Mouse (Mus musculus) kidney, postnatal 10 days (tissue): ENCODE data around the gene Fst.
A peak's percentile ranks its signal among the peaks of the same experiment; 100 is the strongest.

Source experiments
- DNase-seq: peaks from one replicate; pipeline ENCODE4 v3.0.0; 2021; ENCODE audit warnings: mixed read lengths

Fst gene

DNA sequence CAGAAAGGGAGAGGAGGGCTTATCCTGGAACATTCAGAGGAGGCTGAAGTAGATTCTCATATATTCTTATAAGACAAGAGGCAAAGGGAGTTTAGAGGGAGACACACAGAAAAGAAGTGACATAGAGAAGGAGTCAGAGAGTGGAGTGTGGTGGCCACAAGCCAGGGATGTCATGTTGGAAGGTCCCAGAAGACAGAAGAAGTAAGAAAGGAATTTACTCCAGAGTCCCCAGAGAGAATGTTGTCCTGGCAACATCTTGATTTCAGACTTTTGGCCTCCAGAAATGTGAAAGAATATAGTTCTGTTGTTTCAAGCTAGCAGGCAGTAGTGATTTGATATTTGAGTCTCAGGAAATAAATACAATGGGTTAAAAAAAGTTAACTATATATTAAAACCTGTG is 46.4 kb downstream of the Fst start:
- DNase-seq = peak; percentile 18

GRCm38 (mm10) chr13:114406866-114407265 is 51.9 kb downstream of the Fst start:
- no peak for DNase-seq

DNA sequence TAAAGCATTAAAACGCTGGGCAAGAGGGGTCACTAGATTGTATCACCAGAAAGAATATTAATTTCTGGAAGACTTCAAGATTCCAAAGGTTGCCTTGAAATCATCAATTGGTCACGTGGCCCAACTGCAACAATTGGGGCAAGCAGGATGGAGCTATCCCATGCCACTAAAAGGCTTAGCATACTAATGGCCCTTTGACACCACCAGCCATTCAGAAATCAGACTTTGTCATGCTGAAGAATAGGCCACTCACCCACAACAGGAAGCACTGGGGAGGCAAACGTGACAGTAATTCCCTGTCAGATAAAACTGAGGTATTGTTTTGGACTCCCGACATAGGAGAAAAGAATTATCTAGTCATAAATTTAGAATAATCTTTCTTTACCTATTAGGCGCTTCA is 52.3 kb downstream of the Fst start:
- DNase-seq = no peak

DNA sequence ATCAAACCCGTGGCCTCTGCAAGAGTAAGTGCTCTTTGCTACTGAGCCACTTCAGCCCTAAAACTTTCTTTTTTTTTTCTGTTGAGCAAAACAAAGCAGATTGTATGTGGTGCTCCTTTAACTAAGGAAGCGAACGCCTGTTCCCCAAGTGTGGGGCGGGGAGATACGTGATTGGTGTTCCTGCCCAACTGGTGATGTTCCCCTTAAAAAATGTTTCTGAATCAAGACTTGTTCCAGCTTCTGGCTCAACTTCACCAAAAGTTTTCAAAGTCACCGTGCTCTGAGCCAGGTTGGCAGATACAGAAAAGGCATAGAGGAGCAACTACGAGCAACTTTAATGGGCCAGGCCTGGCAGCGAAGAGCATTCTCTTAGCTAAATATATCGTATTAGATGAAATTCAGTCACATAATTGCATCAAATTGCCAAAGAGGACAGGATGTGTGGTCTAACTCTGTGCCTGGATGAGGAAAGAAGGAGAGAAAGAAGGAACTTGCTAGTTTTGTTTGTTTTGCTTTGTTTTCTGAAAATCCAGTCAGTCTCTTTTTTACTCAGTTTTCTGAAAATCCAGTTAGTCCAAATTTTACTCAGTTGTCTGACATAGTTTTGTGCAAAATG is 53.5 kb downstream of the Fst start:
- no peak for DNase-seq
